Mouse (Mus musculus) ES-Bruce4 (cell line): ENCODE measurements at regions not wholly inside any gene's neighbourhood (a gene's known extent, or its start where the extent isn't known, plus 50 kb on each side); places are given as distances from the start of the nearest gene placed in this dataset.

Experiments used
- H3K27ac ChIP-seq: 2 replicates; pipeline ENCODE4 v1.5.1; 2012; ENCODE audit warnings: low read length, inconsistent platforms; ENCODE audit not compliant: insufficient read depth
- H3K27me3 ChIP-seq: 2 replicates; pipeline ENCODE4 v1.6.1; 2012; ENCODE audit warnings: mild to moderate bottlenecking, low read length, inconsistent platforms; ENCODE audit not compliant: control insufficient read depth, poor library complexity, insufficient read depth, severe bottlenecking
- H3K36me3 ChIP-seq: 2 replicates; pipeline ENCODE4 v1.6.1; 2012; ENCODE audit warnings: inconsistent platforms, mild to moderate bottlenecking, low read length, moderate library complexity; ENCODE audit not compliant: control insufficient read depth, poor library complexity, insufficient read depth, severe bottlenecking
- H3K4me1 ChIP-seq: one replicate; pipeline ENCODE4 v1.8.1; 2011; ENCODE audit warnings: low read length; ENCODE audit not compliant: control insufficient read depth, insufficient read depth
- H3K4me3 ChIP-seq: 2 replicates; pipeline ENCODE4 v1.5.1; 2011; ENCODE audit warnings: low read depth, mild to moderate bottlenecking, low read length
- H3K9ac ChIP-seq: 2 replicates; pipeline ENCODE4 v1.6.1; 2012; ENCODE audit warnings: low read depth, mild to moderate bottlenecking, inconsistent platforms; ENCODE audit not compliant: poor library complexity, severe bottlenecking
- H3K9me3 ChIP-seq: replicated peaks from 2 replicates; pipeline ENCODE4 v1.6.1; 2012; ENCODE audit warnings: mild to moderate bottlenecking, low read length, inconsistent platforms; ENCODE audit not compliant: control insufficient read depth, poor library complexity, insufficient read depth, severe bottlenecking
- CTCF ChIP-seq: IDR thresholded peaks from one replicate; pipeline ENCODE4 v1.8.1; 2011; ENCODE audit warnings: low read depth, low read length
- EP300 ChIP-seq: IDR thresholded peaks from 2 replicates; pipeline ENCODE4 v1.6.1; 2011; ENCODE audit warnings: low read depth, low read length; ENCODE audit not compliant: insufficient read depth
- POLR2A ChIP-seq: IDR thresholded peaks from one replicate; pipeline ENCODE4 v1.8.1; 2011; ENCODE audit warnings: low read length; ENCODE audit not compliant: insufficient read depth

DNA sequence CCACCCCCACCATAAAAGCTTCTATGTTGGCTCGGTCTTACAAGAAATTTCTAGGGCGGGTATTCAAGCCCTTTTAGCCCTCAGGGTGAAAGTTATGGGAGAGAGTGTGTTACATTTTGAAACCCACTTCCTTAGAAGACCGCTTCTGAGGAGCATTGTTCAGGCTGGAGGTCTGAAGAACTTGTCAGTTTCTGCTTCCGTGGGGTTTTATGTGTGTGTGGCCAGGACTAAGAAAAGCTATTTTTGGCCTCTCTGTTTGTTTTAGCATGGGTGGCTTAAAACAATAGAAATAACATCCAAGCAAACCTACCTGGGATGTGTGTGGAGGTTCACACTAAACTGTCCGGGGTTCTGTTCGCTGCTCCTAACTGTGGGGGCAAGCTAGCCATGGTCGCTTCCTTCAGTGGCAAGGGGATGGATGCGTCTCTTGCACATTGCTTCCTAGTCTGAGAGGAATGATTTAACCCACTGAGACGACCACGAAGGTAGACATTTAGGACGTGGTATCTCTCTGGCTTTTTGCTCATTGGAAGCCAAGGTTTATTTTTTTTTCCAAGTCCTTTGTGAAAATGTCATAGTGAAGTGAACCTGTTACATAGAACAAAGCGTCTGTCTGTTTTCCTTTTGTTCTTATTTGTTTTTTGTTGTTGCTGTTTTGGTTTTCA lies 298.4 kb downstream of the Vrk1 start:
- Histone ChIP-seq H3K27ac (no peak overlapping the region), H3K27me3 (no peaks in the 10 kb centered on the region), H3K4me1 (no peaks in the 10 kb centered on the region), H3K9me3 (no peaks in the 10 kb centered on the region), H3K9ac (no peak overlapping the region), H3K36me3 (no peaks in the 10 kb centered on the region), H3K4me3 (no peak overlapping the region)
- no peak for TF ChIP-seq EP300

DNA sequence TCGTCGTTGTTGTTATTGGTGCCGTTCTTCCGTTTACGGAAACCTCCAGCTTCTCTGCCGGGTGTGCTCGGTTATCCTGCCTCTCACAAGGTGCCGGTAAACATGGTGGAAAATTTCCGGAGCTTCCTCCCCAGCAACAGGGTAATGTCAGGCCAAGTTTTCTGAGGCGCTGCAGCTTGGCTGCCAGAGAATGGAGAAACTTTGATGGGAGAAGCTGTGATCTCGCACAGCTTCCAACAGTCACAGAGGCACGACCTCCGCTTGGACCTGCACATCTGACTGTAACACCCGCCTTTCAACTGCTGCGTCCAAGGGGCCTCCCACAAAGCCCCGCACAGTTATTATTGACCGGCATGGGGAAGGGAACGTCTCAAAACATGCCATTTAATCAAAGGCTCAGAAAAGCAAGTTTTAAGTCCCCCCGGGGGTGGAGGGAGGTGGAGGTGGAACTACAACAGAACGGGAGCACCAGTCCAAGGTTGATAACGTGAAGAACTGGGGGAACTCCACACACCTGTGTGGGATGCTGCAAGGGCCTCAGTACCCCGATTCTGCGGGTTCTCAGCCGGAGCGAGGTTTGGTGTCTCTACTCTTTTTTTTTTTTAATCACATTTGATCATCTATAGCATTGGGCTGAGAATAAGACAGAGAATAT lies 299.1 kb downstream of the Vrk1 start:
- no peak overlapping the region for H3K4me3 ChIP-seq
- no peaks in the 10 kb centered on the region for H3K4me1 ChIP-seq
- H3K9ac ChIP-seq, result no peak overlapping the region
- TF ChIP-seq CTCF (no peak), EP300 (no peak), POLR2A (no peak)
- no peaks in the 10 kb centered on the region for H3K27me3 ChIP-seq
- no peaks in the 10 kb centered on the region for H3K9me3 ChIP-seq
- H3K36me3 ChIP-seq, result no peaks in the 10 kb centered on the region
- no peak overlapping the region for H3K27ac ChIP-seq

DNA sequence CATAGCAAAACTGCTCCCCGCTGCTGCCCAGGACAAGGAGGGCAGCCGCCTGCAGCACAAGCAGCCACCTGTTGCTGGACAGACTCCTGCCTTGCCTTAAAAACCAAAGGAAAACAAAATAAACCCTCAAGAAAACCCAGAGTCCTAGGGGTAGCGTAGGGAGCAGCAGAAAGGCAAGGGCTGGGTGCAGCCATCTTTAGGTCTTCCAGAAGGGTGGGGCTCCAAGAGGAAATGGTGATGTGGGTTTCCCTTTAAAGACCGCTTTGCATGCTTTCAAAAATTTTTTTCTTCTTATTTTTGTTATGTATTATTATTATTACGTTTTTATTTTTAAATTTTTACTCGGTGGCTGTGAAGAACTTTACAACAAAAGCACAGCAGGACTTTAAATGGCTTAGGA lies 300.1 kb downstream of the Vrk1 start:
- Histone ChIP-seq H3K9me3 (no peaks in the 10 kb centered on the region), H3K27me3 (no peaks in the 10 kb centered on the region), H3K27ac (no peak overlapping the region), H3K36me3 (no peaks in the 10 kb centered on the region), H3K4me3 (no peak overlapping the region), H3K9ac (peak overlapping the region; percentile 60; the same call in 1 of the 2 replicates), H3K4me1 (no peaks in the 10 kb centered on the region)
- no peak for TF ChIP-seq CTCF
- TF ChIP-seq POLR2A, result no peak
- TF ChIP-seq EP300, result no peak

DNA sequence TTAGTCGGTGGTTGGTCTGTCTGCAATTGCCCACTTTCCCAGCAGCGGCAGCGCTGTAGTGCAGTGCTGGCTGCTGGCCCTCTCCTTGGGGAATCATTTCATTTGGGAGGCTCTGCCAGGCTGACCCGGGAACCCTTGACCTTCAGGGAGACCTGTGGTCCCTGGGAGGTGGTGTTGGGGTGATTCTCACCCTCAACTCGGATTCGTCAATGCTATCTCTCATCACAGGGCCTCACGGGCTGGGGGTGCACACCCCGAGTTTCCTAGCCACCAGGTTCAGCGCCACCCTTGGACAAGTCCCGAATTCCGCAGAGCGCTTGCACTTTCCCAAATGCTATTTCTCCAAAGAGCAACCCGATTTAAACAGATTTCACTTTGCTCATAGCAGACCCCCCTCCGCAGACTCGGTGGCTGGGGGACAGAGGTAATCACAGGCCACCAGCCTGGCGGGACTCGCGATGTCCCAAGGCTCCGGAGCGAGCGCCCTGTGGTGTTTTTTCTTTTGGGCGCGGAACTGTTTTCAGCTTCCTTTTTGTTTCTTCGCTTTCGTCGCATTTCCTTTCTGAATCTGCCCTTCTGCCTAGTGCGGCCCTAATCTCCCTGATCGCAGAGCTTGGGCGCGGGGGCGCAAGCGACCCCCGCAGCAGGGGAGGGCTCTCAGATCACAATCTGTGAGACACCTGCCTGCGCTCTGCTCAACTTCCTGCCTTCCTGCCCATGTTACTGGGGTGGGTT lies 300.7 kb downstream of the Vrk1 start:
- Histone ChIP-seq H3K4me1 (no peaks in the 10 kb centered on the region), H3K9ac (peak overlapping the region; percentile 60), H3K9me3 (no peaks in the 10 kb centered on the region), H3K4me3 (peak overlapping the region; percentile 56), H3K27me3 (no peaks in the 10 kb centered on the region), H3K27ac (no peak overlapping the region), H3K36me3 (no peaks in the 10 kb centered on the region)
- no peak for TF ChIP-seq POLR2A
- TF ChIP-seq EP300, result no peak
- TF ChIP-seq CTCF, result no peak

DNA sequence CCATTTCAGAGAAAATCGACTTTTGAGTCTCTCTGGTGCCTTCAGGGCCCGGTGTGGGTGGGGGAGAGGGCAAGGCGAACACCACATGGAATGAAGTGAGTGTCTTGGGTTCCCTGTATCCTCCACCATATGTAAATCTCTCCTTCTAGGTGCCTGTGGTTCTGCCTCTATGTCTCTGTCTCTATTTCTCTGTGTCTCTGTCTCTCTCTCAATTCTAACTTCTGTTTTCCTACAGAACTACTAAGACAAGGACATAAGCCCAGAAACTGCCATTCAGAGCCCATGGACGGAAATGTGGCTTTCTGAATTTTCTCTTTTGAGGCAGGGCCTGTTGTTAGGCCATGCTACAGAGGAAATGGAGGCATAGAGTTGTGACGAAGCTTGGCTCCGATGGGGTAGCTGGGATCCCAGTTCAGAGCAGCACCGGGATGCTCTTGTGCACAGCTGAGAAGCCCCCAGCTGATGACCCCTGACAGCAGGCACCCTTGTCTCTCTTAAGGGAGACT lies 301.3 kb downstream of the Vrk1 start:
- Histone ChIP-seq H3K4me3 (peak overlapping the region; percentile 56), H3K27ac (no peak overlapping the region), H3K36me3 (no peaks in the 10 kb centered on the region), H3K9me3 (no peaks in the 10 kb centered on the region), H3K4me1 (no peaks in the 10 kb centered on the region), H3K27me3 (no peaks in the 10 kb centered on the region), H3K9ac (peak overlapping the region; percentile 60)
- TF ChIP-seq EP300 (no peak), POLR2A (no peak), CTCF (no peak)
